Mouse (Mus musculus) lung, postnatal 25 days (tissue): ENCODE results near the gene Rbfox1.
A peak's percentile ranks its signal among the peaks of the same experiment; 100 is the strongest.

Source experiments
- DNase-seq: peaks from one replicate; pipeline ENCODE4 v3.0.0; 2022; ENCODE audit warnings: low spot score

Rbfox1 gene

DNA sequence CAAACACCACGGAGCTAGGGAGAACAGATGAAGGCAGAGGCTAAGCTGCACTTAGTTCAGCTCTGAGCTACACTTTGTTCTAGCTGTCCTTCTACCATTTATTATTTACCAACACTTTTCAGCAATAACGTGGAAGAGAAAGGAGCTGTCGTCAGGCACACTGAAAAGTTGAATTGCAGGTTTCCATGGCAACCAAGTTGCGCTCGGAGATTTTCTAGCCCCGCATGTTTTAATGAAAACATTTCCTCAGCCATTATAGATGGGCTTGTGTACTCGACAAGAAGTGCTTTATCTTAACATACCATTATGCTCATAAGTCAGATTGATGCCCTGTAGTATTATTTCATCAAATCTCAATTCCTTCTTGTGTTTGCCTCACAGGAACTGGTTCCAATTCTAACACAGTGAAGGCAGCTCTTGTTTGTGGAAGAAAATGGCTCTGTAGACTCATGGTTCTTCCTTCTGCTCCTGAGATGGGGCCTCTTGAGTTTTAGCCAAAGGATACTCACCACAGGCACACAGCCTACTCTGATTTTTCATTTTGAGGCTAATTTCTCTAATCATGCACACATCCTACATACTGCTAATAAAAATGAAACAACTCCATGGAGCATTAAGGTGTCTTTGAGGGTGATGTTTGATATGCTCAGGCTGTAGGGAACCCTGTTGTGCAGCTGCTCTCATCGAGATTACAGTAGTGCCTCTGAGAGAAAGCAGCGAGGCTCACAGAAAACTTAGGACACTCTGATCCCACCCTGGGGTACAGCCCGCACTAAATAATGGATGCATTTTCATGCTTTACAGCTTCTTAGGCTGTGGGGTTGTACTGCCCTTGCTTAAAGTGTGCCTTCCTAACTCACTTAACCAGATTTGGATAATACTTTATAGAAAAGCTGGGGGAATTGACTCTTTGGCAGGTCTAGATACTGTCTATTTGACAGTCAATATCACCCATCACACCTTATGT is 107.2 kb downstream of the Rbfox1 start:
- no peak for DNase-seq

DNA sequence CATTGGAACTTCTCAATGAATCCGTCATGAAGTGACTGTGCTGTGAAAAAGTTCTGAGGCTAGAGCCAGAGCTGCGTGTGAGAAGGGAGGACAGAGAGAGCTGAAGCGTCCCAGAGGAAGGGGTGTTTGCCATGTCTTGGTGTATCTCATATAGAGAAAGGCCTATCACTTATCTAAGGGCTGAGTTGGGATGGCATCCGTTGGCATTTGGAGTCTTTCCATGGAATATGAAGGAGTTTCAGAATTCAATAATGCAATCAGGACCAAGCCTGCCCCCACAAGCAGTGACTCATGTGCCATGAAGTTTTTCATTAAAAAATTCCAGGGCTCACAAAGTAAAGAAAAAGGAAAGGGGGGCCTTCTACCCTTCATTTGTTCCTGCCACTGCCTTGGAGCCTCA is 112.0 kb downstream of the Rbfox1 start:
- DNase-seq: no peak

DNA sequence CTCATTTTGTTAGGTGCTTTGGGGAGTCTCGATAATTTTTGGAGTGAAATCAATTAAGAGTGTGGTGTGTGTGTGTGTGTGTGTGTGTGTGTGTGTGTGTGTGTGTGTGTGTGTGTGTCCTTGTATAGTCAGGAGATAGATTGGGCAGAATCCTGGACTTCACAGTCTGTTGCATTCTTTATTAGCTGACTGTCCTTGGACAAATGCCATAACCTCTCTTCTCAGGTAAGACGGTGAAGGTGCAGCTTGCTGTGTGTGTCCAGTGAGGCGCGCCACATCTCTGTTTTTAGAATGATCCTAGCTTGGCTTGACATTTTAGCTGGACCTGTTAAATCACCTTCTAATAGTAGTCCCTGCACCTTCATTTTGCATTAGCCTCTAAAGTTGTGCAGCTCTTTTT is 112.5 kb downstream of the Rbfox1 start:
- no peak for DNase-seq

DNA sequence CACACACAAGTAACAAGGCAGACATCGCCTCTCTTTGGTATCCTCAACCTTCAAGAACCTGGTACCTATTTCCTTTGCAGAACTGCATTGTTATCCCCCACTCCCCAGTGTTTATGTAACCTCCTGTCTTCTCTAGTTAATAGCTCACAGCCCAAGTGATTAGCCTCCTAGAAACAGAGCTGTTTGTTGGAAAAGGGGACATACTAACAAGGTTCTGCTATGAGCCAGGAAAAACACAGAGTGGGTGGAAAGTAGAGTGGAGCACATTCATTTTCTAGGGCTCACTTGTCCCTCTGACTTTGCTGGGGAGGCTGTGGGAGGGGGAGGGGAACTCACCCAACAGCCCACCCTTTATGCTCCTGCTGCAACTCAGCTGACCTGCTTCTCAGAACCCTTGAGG is 114.9 kb downstream of the Rbfox1 start:
- no peak for DNase-seq

DNA sequence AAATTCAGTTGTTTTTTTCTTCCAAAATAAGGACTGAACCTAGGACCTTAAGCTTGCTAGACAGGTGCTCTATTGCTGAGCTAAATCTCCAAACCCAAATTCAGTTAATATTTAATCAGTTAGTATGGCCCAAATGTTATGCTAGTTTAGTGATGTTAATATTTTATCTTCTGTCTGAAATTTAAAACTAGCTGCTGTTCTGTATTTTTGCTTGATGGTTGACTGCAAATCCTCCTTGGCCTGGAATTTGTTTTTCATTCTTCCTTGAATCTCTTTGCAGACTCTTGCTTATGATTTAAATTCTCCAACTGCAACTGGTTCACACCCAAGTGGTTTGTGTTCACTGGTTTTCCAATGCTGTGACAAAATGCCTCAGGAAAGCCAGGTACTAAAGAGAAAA is 121.8 kb downstream of the Rbfox1 start:
- DNase-seq: no peak

DNA sequence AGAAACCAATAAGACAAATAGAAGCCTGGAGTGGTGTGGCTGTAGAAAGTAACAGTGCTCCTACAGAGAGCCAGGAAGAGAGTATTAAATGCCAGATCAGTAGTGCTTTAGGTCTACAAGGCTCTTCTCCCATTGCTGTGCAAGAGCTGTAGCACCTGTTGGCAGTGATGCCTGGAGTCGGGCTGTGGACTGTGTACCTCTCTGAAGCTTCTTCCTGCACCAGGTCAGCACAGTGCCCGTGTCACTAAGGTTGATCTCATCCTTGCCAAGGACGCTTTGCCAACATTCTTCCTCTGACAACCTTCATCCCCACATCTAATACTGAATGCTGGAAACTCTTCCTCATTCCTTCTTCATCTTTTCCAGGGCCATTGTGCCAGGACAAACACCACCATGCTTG is 127.7 kb downstream of the Rbfox1 start:
- DNase-seq: no peak

DNA sequence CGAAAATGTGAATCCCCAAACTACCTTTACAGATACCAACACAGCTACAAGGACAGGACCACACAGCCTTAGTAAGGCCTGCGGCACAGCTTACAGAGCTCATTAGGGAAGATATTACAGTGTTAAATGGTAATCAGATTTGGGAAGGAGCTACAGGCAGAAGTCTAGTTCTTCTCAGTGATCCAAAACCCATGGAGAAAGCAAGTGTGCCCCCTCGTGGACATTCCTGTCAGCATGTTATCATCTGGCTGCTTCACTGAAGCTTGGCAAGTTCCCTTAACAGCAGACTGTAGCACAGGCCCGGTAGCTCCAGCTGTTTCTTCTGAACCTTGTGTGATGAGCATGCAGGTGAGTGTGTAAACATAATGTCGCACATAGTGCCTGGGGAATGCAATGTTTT is 133.5 kb downstream of the Rbfox1 start:
- peak; percentile 20 for DNase-seq

DNA sequence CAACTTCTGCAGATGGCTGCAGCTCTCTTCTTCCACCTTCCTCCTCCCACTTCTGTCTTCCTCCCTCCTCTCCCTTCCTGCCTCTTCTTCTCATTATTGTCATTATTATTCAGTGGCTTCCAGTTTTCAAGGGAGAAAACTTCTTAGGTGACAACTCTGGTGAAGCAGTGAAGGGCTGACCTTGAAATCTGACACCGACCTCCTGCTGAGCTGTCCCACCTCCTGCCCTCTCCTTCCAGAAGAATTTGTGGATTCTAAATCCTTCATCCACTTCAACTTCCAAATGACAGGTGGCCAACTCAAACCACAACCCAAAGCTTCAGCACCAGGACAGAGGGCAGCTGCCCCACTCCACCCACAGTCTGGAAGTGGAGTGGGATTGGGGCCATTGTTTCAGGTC is 134.2 kb downstream of the Rbfox1 start:
- DNase-seq: no peak

DNA sequence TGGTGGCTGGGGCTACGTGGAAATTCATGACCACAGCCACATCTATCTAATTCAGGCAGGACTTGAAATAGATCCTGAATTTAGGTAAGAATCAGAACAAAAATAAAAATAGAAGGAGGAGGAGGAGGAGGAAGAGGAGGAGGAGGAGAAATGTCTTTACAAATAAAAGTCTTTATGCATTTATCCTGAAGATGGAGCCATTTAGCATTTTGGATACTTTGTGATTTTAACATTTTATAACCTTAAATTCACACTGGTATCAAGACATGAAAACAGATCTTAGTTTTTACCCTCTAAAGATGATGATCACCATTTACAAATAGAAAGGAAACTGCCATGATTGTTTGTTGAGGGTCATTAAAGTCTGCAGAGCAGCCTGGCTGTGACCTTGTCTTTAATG is 146.1 kb downstream of the Rbfox1 start:
- no peak for DNase-seq

DNA sequence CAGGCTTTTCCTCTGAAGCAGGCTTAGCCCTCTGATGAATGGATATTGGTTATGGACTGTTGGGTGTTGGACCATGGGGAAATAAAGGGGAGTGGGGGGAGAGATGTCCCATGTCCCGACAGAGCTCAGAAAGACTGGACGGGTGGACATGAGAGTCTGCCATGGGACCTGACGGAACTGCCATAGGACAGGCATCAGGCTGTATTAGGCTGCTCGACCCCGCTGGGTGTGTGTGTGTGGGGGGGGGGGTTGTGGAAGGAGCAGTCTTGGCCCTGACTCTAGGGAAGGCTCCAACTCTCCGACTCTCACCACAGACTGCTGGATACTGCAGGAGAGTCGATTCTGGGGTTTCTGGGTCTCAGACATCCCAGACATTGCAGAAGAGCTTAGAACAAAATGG is 147.4 kb downstream of the Rbfox1 start:
- DNase-seq: no peak

DNA sequence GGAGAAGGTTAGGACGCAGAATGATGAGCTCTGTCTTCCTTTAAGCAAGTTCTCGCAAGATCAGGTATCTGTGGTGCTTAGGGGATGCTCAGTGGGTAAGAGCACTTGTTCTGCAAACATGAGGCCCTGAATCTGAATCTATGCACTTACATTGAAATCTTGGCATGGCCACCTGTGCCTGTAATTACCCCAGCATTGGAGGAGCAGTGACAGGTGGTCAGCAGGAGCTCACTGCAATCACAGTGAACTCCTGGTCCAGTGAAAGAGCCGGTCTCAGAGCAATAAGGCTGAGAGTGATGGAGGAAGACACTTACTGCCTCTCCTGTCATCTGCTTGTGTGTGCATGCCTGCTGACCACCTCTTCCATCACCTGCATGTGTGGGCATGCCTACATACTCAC is 149.7 kb downstream of the Rbfox1 start:
- DNase-seq: no peak

DNA sequence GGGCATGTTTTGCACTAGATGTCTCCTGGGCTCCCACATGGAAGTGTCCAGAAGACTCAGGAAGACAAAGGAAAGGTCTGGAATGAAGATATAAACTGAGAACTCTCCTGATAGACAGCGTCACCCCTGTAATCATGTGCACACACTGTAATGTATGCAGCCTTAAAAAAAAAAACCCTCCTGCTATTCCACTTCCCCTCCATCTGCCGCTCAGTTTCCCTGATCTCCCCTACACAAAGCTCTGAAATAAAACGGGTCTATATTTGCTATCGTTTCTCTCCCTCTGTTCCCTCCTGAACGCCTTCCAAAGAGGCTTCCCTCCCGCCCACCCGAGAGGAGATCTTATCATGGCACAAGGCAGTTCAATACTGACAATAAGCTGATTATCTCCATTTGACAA is 151.9 kb downstream of the Rbfox1 start:
- DNase-seq: no peak

DNA sequence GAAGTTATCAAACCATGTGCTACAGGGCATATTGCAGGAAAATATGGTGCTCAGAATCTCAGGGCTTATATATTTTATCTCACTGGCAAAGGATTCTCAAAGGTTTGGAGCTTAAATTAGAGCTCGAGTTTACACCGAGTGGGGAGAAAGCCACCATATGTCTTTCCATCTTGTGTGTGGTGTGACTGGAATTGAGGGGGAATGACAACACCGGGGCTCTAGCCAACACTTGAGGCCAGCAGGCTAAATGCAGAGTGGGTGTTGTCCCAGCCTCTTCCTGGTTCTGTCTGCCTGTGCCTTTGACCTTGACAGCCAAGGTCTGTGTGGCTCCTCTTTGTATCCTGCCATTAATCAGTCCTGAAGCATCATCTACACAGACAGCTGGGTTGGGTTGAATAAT is 157.6 kb downstream of the Rbfox1 start:
- DNase-seq: no peak

DNA sequence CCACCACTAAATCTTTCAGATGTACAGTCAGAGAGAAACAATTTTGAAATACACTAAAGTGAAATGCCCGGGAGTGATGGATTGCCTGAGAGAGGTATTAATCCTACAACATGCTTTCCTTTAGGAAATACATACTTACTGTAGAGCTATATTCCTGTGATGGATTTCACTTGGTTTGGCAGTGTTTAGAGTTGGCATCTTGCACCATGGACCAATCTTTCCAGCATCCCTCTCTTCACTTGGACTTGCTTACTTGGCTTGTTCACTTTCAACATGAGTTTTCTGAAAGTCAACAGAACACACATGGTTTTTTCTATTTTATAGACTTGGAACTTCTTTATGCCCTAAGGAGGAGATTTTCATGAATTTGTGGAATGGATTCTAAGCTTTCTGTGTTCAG is 163.4 kb downstream of the Rbfox1 start:
- DNase-seq: no peak

DNA sequence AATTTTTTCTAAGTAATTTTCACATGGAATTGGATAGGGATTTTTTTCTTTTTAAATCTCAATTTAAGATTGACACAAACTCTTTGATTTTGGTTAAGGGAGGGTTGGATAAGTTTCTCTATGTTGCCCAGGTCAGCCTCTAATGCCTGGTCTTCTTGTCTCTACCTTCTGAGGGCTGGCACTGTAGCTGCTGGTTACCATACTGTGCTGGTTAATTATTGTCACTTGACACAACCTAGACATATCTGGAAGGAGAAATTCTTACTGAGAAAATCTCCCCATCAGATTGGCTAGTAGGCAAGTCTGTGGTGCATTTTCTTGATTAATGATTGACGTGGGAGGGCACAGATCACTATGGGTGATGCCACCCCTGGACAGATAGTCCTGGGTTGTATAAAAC is 177.3 kb downstream of the Rbfox1 start:
- DNase-seq: no peak

DNA sequence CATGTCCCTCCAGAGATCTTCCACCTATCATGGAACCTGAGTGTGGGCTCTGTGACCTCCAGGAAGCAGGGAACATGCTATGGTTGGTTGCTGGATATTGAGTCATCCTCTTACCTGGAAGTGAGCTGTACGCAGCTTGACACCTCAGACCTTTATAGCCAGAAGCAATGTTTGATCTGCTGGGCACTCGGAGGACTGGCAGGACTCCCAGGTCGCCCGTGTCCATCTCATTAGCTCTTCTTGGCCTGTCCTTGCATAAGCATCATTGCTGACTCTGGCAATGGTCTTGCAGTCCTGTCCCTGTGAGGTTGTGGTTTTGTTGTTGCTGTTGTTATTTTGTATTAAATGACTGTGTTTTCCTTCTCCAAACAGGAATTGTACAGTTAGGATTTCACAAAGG is 180.3 kb downstream of the Rbfox1 start:
- no peak for DNase-seq

DNA sequence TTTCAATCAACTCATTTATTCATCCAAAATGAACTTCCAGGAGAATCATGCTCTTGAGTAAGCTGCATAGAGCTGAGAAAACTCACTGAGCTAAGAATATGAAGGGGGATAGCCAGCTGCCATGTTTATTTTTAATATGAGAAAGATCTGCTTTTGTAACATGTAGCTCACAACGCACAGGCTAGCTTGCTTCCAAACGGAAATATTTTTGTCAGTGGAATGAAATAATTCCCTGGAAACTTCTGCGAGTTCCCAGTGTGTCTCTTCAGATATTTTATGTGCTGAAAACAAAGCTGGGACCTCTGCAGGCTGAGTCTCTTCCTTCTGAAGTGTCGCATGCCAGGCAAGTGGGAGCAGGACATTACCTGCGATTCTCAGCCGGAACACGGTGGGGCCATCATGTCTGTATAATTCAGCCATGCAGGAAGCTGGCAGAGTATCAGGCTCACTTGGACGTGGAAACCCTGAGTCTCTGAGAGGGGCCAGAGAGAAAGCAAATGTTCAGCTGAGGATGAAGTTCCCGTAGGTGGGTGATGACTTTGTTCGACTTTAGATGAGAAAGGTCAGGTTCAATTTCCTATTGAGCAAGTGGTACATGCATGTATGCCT is 190.4 kb downstream of the Rbfox1 start:
- DNase-seq: no peak

DNA sequence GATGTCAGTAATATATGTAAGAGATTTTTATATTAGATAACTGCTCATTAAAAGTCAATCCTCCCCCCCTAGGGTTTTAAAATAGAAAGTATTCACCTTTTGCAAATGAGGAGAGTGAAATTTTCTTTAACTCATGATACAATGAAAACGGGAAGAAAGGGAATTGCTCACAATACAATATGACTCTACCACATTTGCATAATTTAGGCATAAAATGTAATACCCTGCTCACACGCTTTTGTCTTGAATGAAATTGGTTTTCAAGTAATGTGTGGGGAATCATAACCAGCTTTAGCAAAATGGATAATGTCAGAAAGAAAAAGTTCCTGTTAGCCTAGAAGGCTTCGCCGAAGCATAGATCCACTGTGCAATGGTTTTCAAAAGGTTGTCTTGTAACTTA is 193.9 kb downstream of the Rbfox1 start:
- no peak for DNase-seq

DNA sequence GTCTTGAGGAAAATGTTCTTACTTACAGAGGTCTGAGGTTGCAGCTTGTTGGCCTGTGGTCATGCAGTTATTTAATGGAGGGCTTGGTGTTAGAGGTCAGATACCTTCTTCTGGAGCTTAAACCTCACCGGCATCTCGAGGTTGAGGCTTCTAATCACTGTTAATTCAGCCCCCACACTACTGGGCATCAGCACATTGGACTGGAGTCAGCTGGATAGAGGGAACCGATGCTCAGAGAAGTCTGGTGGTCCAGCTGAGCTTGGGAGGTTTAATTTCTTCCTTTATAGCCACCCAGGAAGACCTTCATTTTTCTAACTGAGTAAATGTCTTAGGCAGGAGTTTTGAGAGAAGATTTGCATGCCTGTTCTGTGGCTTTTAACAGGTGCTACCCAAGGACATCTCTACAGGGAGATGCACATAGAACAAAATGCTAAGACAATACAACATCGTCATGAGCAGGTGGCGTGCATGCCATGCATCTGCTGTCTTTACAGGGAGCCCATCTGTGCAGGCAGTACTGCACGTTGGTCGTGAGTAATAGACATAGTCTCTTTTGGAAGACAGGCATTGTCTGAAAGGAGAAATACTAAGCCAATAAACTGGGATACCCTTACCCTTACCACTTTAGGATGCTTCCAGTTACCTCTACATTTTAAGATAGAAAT is 199.7 kb downstream of the Rbfox1 start:
- no peak for DNase-seq

DNA sequence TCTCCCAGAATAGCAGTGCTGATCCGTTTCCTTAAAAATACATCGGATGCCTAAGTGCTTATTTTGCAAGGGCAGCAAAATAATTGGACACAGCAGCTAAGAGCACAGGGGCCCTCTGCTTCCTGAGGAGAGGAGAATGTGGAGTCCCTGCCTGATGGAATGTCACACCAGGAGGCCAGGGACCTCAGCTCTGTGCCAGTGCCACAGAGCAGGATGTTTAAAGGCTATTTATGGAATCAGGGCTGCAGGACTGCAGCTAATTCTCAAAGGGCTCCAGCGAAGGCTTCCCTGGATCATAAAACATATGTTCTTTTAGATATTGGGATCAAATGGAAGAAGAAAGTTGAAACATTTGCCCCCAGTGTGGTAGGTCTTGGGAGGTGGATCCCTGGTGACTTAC is 201.0 kb downstream of the Rbfox1 start:
- DNase-seq: no peak

DNA sequence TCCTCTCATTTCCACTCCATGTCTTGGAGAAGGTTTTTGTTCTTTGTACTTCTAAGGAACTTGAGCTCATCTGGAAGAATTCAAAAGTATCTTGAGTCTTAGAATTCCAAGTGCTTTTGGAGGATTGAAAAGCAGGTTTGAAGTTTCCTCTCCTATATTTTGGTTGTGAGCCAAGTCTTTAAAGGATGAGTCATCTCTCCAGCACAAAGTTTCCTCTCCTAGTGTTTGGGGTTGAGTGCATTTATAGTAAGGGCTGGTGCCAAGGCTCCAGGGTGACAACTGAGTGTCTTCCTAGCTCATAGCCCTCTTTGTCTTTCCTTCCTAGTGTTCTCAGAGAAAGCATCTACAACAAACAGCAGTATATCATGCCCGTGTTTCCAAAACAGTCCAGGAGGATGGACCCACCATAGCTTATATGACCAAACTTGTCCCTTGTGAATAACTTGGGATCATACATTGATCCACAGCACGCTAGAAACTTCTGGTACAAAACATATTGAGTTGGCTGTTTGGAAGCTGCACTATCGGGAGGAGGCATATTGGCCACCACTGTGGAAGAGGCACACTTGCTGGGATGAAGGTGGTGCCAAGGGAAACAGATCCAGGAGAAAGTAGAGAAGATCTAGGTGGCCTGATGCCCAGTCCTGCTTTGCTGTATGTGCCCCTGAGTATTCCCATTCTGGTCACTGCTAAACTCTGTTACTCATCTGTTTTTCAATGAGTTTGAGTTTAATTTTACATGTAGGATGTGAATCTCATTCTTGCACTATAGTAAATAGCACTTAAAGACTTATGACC is 206.4 kb downstream of the Rbfox1 start:
- no peak for DNase-seq

DNA sequence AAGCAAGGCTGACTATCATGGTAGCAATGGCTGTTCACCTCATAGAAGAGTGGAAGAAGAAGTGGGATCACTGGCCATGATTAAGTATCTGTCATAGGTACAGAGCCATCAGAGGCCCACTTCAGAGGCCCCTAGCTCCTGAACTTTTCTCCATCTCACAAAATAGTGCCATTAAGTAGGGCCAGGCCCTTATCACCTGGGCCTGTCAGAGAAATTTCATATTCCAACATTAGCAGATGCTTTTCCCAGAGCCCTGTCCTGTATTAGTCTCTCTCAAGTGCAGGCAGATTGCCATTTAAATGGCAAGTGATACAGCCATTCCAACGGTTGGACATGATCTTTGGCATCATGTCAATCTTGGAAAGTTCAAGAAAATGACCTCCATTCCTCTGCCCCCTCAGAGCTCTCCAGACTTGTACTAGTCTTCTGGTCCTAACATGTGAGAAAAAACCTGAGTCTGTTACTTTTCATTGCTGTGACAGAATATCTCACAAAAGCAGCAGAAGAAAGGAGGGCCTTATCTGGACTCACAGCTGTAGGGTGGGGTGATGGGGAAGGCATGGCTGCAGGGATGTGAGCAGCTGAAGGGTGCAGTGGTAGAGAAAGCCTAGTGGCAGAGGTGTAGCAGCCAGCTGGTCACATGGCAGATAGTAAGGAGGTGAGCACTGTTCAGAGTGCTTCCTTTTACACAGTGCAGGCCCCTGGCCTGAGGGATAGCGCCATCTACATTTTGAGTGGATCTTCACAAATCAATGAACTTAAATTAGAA is 210.6 kb downstream of the Rbfox1 start:
- DNase-seq: no peak
